Mouse (Mus musculus): Measurements from ENCODE around the gene Gm11172. TPM values are rescaled to one million over a fixed set of nuclear protein-coding genes. Genes with fewer than 3 reads are reported as not detected.

The Gm11172 gene
- polyA plus RNA-seq (2014; fragmentation: Nextera tagmentation; extraction: Ambion mirVana): not detected in 2 replicates

- Histone ChIP-seq H3K36me3 (ENCODE audit: control insufficient read depth, insufficient read depth, low read length) (no peaks in the 10 kb centered on the region), H3K4me2 (ENCODE audit: low read depth) (no peak within 1 kb of the TSS), H3K9ac (ENCODE audit: low read length) (no peak within 1 kb of the TSS), H3K4me3 (ENCODE audit: low read depth, low read length) (no peak within 1 kb of the TSS), H3K27ac (ENCODE audit: low read depth, low read length) (no peak within 1 kb of the TSS), H3K27me3 (ENCODE audit: control insufficient read depth, insufficient read depth, low read length) (no peaks in the 10 kb centered on the region), H3K9me3 (ENCODE audit: control insufficient read depth, low read length) (no peaks in the 10 kb centered on the region), H3K4me1 (ENCODE audit: control insufficient read depth, insufficient read depth, low read length) (no peaks in the 10 kb centered on the region)
- 83% methylated on average over 2 of the region's 2 CpGs for WGBS
- no peak for ATAC-seq (ENCODE audit: insufficient read depth, low FRiP score, low TSS enrichment)
- DNase-seq (ENCODE audit: low spot score): no peak
Observed at GRCm38 (mm10) chr16:10812865-10813371, at the start of gene Gm11172. Gm11172 (plus strand) TSS chr16:10812915.

- H3K9ac ChIP-seq (ENCODE audit: low read length): no peak overlapping the region
- 64% methylated on average over 6 of the region's 6 CpGs for WGBS
- H3K36me3 ChIP-seq (ENCODE audit: control insufficient read depth, insufficient read depth, low read length): no peaks in the 10 kb centered on the region
Observed at GRCm38 (mm10) chr16:10763540-10764264, 49.0 kb upstream of the Gm11172 start.

GRCm38 (mm10) chr16:10764323-10764722 is 48.4 kb upstream of the Gm11172 start:
- 69% methylated on average over 2 of the region's 2 CpGs for WGBS
- Histone ChIP-seq H3K27ac (ENCODE audit: low read depth, low read length) (no peak overlapping the region), H3K9ac (ENCODE audit: low read length) (no peak overlapping the region), H3K27me3 (ENCODE audit: control insufficient read depth, insufficient read depth, low read length) (no peaks in the 10 kb centered on the region), H3K4me1 (ENCODE audit: control insufficient read depth, insufficient read depth, low read length) (no peaks in the 10 kb centered on the region), H3K9me3 (ENCODE audit: control insufficient read depth, low read length) (no peaks in the 10 kb centered on the region), H3K36me3 (ENCODE audit: control insufficient read depth, insufficient read depth, low read length) (no peaks in the 10 kb centered on the region), H3K4me3 (ENCODE audit: low read depth, low read length) (no peak overlapping the region), H3K4me2 (ENCODE audit: low read depth) (no peak overlapping the region)
- ATAC-seq (ENCODE audit: insufficient read depth, low FRiP score, low TSS enrichment) (no peak), DNase-seq (ENCODE audit: low spot score) (no peak)

More at GRCm38 (mm10) chr16:10763540-10764264, 49.0 kb upstream of the Gm11172 start:
- ATAC-seq (ENCODE audit: insufficient read depth, low FRiP score, low TSS enrichment) (no peak), DNase-seq (ENCODE audit: low spot score) (no peak)
- H3K9me3 ChIP-seq (ENCODE audit: control insufficient read depth, low read length): no peaks in the 10 kb centered on the region
- no peaks in the 10 kb centered on the region for H3K27me3 ChIP-seq (ENCODE audit: control insufficient read depth, insufficient read depth, low read length)
- H3K4me3 ChIP-seq (ENCODE audit: low read depth, low read length): no peak overlapping the region
- H3K4me1 ChIP-seq (ENCODE audit: control insufficient read depth, insufficient read depth, low read length): no peaks in the 10 kb centered on the region
- no peak overlapping the region for H3K4me2 ChIP-seq (ENCODE audit: low read depth)
- H3K27ac ChIP-seq (ENCODE audit: low read depth, low read length): no peak overlapping the region

DNA sequence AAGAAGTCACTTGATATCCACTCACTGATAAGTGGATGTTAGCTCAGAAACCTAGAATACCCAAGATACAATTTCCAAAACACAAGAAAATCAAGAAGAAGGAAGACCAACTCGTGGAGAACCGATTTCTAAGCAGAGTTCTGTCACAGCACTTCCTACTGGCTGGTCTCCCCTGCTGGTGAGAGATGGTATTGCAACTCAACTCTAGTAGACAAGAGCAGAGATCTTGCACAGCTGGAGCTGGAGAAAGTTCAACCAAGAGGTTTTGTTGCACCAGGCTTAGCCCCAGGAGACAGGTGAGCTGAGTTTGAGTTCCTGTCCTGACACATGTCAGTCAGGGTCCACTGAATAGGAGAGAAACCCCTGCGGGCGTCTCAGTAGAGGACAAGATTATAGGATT is 45.6 kb upstream of the Gm11172 start:
- WGBS: 49% methylated on average over 4 of the region's 4 CpGs
- Histone ChIP-seq H3K36me3 (ENCODE audit: control insufficient read depth, insufficient read depth, low read length) (no peaks in the 10 kb centered on the region), H3K27me3 (ENCODE audit: control insufficient read depth, insufficient read depth, low read length) (no peaks in the 10 kb centered on the region), H3K27ac (ENCODE audit: low read depth, low read length) (no peak overlapping the region), H3K9ac (ENCODE audit: low read length) (no peak overlapping the region), H3K9me3 (ENCODE audit: control insufficient read depth, low read length) (no peaks in the 10 kb centered on the region), H3K4me1 (ENCODE audit: control insufficient read depth, insufficient read depth, low read length) (no peaks in the 10 kb centered on the region), H3K4me3 (ENCODE audit: low read depth, low read length) (no peak overlapping the region), H3K4me2 (ENCODE audit: low read depth) (no peak overlapping the region)
- ATAC-seq (ENCODE audit: insufficient read depth, low FRiP score, low TSS enrichment): no peak
- peak; percentile 61 for DNase-seq (ENCODE audit: low spot score)

GRCm38 (mm10) chr16:10768821-10769220 is 43.9 kb upstream of the Gm11172 start:
- DNase-seq (ENCODE audit: low spot score) (no peak), ATAC-seq (ENCODE audit: insufficient read depth, low FRiP score, low TSS enrichment) (no peak)
- H3K36me3 ChIP-seq (ENCODE audit: control insufficient read depth, insufficient read depth, low read length): no peaks in the 10 kb centered on the region
- WGBS: 61% methylated on average over 9 of the region's 9 CpGs
- no peaks in the 10 kb centered on the region for H3K9me3 ChIP-seq (ENCODE audit: control insufficient read depth, low read length)
- no peak overlapping the region for H3K9ac ChIP-seq (ENCODE audit: low read length)
- no peak overlapping the region for H3K4me3 ChIP-seq (ENCODE audit: low read depth, low read length)
- H3K27me3 ChIP-seq (ENCODE audit: control insufficient read depth, insufficient read depth, low read length): no peaks in the 10 kb centered on the region
- no peak overlapping the region for H3K4me2 ChIP-seq (ENCODE audit: low read depth)
- no peaks in the 10 kb centered on the region for H3K4me1 ChIP-seq (ENCODE audit: control insufficient read depth, insufficient read depth, low read length)
- no peak overlapping the region for H3K27ac ChIP-seq (ENCODE audit: low read depth, low read length)

DNA sequence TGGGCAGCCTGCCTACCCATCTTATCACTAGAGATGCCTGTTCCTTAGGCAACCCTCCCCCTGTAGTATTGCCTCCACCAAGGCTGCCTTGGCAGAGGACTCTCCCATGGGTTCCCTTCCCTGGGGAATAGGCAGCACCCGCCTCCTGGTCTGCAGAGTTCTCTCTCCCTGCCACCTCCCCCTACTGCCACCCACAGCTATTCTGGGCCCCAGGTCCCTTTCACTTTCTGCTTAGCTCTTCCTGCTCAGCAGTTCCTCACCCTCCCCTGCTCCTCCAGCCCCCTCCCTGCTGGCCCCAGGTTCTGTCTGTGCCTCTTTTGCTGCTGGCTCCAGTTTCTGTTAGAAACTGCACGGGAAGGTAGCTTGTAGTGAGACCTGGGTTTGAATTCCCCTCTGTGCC is 43.1 kb upstream of the Gm11172 start:
- H3K4me3 ChIP-seq (ENCODE audit: low read depth, low read length): no peak overlapping the region
- no peaks in the 10 kb centered on the region for H3K9me3 ChIP-seq (ENCODE audit: control insufficient read depth, low read length)
- WGBS: 44% methylated on average over 2 of the region's 2 CpGs
- no peak overlapping the region for H3K27ac ChIP-seq (ENCODE audit: low read depth, low read length)
- no peak overlapping the region for H3K9ac ChIP-seq (ENCODE audit: low read length)
- no peak overlapping the region for H3K4me2 ChIP-seq (ENCODE audit: low read depth)
- no peak for DNase-seq (ENCODE audit: low spot score)
- H3K36me3 ChIP-seq (ENCODE audit: control insufficient read depth, insufficient read depth, low read length): no peaks in the 10 kb centered on the region
- H3K4me1 ChIP-seq (ENCODE audit: control insufficient read depth, insufficient read depth, low read length): no peaks in the 10 kb centered on the region
- no peaks in the 10 kb centered on the region for H3K27me3 ChIP-seq (ENCODE audit: control insufficient read depth, insufficient read depth, low read length)
- ATAC-seq (ENCODE audit: insufficient read depth, low FRiP score, low TSS enrichment): no peak

DNA sequence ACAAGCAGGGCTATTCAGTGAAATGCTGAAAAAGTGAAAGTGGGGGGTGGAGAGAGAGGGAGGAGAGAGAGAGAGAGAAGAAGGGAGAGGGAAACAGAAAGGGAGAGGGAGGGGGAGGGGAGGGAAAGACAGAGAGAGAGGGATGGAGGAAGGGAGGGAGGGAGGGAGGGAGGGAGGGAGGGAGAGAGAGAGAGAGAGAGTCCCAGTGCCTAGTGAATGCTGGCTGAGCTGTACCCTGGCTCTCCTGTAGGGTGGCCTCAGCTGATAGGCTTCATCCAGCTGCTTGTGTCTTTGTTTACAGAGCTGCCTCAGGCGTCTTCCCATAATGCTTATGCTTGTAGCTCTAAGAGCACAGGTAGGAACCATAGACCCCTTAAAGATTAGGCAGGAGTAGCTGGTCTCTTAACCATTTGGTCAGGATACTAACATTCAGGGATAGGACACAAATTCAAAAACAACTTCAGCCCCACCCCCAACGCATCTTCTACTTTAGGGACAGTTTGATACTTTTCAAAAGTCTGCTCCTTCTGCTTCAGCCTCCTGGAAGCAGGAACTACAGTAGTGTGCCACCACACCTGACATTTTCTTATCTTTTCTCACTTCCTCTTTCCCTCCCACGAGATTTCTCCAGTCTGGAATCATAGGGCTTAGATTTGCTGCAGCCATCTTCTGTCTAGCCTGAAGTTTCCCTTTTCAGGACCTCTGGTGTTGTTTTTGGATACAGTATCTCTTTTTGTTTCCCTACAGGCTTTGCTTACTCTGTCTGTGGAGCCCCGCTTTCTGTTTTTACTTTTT is 42.0 kb upstream of the Gm11172 start:
- DNase-seq (ENCODE audit: low spot score) (no peak), ATAC-seq (ENCODE audit: insufficient read depth, low FRiP score, low TSS enrichment) (no peak)
- no peak overlapping the region for H3K9ac ChIP-seq (ENCODE audit: low read length)
- 52% methylated on average over 4 of the region's 4 CpGs for WGBS
- no peak overlapping the region for H3K27ac ChIP-seq (ENCODE audit: low read depth, low read length)
- H3K4me1 ChIP-seq (ENCODE audit: control insufficient read depth, insufficient read depth, low read length): no peaks in the 10 kb centered on the region
- no peak overlapping the region for H3K4me3 ChIP-seq (ENCODE audit: low read depth, low read length)
- no peaks in the 10 kb centered on the region for H3K9me3 ChIP-seq (ENCODE audit: control insufficient read depth, low read length)
- H3K27me3 ChIP-seq (ENCODE audit: control insufficient read depth, insufficient read depth, low read length): no peaks in the 10 kb centered on the region
- no peak overlapping the region for H3K4me2 ChIP-seq (ENCODE audit: low read depth)
- H3K36me3 ChIP-seq (ENCODE audit: control insufficient read depth, insufficient read depth, low read length): no peaks in the 10 kb centered on the region

DNA sequence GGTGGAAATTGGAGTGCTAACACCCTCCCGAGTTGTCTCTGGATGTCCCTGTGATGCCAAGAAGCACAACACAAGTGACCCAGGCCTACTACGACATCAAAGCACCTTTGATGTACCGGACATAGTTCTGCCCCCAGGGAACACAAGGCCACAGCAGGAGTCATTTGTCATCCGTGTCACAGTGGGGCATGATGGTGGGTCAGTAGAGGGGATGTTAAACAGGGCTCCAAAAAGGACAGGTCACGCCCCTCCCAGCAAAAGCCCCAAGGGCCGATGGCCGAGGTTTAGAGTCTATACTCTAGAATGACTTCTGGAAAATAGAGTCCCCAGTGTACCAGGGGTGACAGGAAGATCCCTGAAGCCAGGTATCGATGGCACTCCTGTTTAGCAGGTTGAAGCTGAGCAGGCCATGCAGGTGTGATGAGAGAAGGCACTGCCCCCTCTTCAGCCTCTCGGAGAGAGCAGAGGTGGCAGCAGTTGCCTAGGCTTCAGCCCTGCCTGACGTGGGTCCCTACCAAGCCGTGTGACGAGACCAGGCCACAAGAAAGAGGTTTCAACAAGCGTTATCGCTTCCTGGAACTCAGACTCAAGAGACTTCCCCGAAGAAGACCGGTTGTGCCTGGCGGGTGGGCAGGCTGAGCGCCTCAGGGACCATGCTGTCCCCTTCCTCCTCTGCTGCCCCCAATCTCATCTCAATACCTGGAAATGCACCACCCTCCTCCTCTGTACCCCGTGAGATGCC is 40.8 kb upstream of the Gm11172 start:
- Histone ChIP-seq H3K9ac (ENCODE audit: low read length) (no peak overlapping the region), H3K4me2 (ENCODE audit: low read depth) (no peak overlapping the region), H3K27ac (ENCODE audit: low read depth, low read length) (no peak overlapping the region), H3K27me3 (ENCODE audit: control insufficient read depth, insufficient read depth, low read length) (no peaks in the 10 kb centered on the region), H3K9me3 (ENCODE audit: control insufficient read depth, low read length) (no peaks in the 10 kb centered on the region), H3K4me1 (ENCODE audit: control insufficient read depth, insufficient read depth, low read length) (no peaks in the 10 kb centered on the region), H3K36me3 (ENCODE audit: control insufficient read depth, insufficient read depth, low read length) (no peaks in the 10 kb centered on the region), H3K4me3 (ENCODE audit: low read depth, low read length) (no peak overlapping the region)
- 43% methylated on average over 19 of the region's 19 CpGs for WGBS
- ATAC-seq (ENCODE audit: insufficient read depth, low FRiP score, low TSS enrichment): no peak
- no peak for DNase-seq (ENCODE audit: low spot score)

Measured in neural tube, embryonic 11.5 days (tissue).